Mouse (Mus musculus) liver, embryonic 14.5 days (tissue): ENCODE measurements around the gene Gm45713. TPM values are rescaled to one million over a fixed set of nuclear protein-coding genes. Genes with fewer than 3 reads are reported as not detected.

Source experiments
- ATAC-seq: fragments of 200-750 bp; cut with Nextera tagmentation; 2 replicates; pipeline ENCODE4 v1.8.0; 2017; ENCODE audit warnings: moderate number of reproducible peaks, mild to moderate bottlenecking, moderate library complexity; ENCODE audit not compliant: insufficient read depth
- DNase-seq, 3 experiments: peaks; one replicate each; pipeline ENCODE4 v3.0.0-alpha.2; 2012 to 2013; ENCODE audit warnings: low read depth in 3 of 3, low spot score in 3 of 3
- H3K27ac ChIP-seq: fragments of 300-500 bp; sonication (generic); 2 replicates; pipeline ENCODE4 v1.5.1; 2014; ENCODE audit warnings: moderate library complexity, mild to moderate bottlenecking, control low read depth, inconsistent platforms
- H3K27me3 ChIP-seq: fragments of 300-500 bp; sonication (generic); 2 replicates; pipeline ENCODE4 v1.6.1; 2014; ENCODE audit warnings: mild to moderate bottlenecking, low read length, moderate library complexity; ENCODE audit not compliant: control insufficient read depth, insufficient read depth
- H3K36me3 ChIP-seq: fragments of 300-500 bp; sonication (generic); replicated peaks from 2 replicates; pipeline ENCODE4 v1.6.1; 2014; ENCODE audit warnings: low read depth; ENCODE audit not compliant: control insufficient read depth, insufficient read depth
- H3K4me1 ChIP-seq, 2 experiments: fragments of 200-500 bp in 1 of 2; fragments of 300-500 bp in 1 of 2; sonication (generic) in 1 of 2; replicated peaks; 2 replicates each; pipeline ENCODE4 v1.6.1; 2012 to 2014; ENCODE audit warnings: antibody characterized with exemption in 1 of 2, inconsistent platforms in 1 of 2, low read length in 1 of 2; ENCODE audit not compliant: control insufficient read depth in 2 of 2, insufficient read depth in 2 of 2
- H3K4me2 ChIP-seq: fragments of 300-500 bp; sonication (generic); 2 replicates; pipeline ENCODE4 v1.6.1; 2014; ENCODE audit warnings: low read depth, mild to moderate bottlenecking, control low read depth, moderate library complexity
- H3K4me3 ChIP-seq, 2 experiments: fragments of 200-500 bp in 1 of 2; fragments of 300-500 bp in 1 of 2; sonication (generic) in 1 of 2; 2 replicates each; pipeline ENCODE4 v1.5.1; 2012 to 2014; ENCODE audit warnings: low read depth in 2 of 2, low read length in 2 of 2, mild to moderate bottlenecking in 2 of 2, control low read depth in 1 of 2, inconsistent platforms in 1 of 2, moderate library complexity in 1 of 2; ENCODE audit not compliant: insufficient read depth in 1 of 2
- H3K9ac ChIP-seq: fragments of 300-500 bp; sonication (generic); replicated peaks from 2 replicates; pipeline ENCODE4 v1.6.1; 2014; ENCODE audit warnings: mild to moderate bottlenecking, control low read depth, moderate library complexity
- H3K9me3 ChIP-seq: fragments of 300-500 bp; sonication (generic); 2 replicates; pipeline ENCODE4 v1.6.1; 2016; ENCODE audit warnings: low read length, mixed read lengths; ENCODE audit not compliant: control insufficient read depth
- CTCF ChIP-seq: IDR thresholded peaks from 2 replicates; pipeline ENCODE4 v1.5.1; 2016; ENCODE audit warnings: antibody characterized with exemption, low read depth, control low read depth
- EP300 ChIP-seq: IDR thresholded peaks from 2 replicates; pipeline ENCODE4 v1.6.1; 2016; ENCODE audit warnings: antibody characterized with exemption, low read depth
- WGBS: fragments of 180-500 bp; shearing (Covaris S2); extraction: QIAGEN DNeasy Blood & Tissue Kit; methylation state at CpG from one replicate; pipeline ENCODE4 v1.1.7; 2014; ENCODE audit not compliant: insufficient replicate concordance; 5-methylcytosine and 5-hydroxymethylcytosine counted together
- microRNA counts: library from miRNA; unstranded; fragments of <30 nt; microRNA quantifications from one replicate; lab custom pipeline; 2016
- microRNA-seq: library from miRNA; unstranded; fragments of <30 nt; microRNA quantifications from one replicate; pipeline ENCODE4, GENCODE M21; 2016
- polyA plus RNA-seq, 2 experiments: library from polyadenylated mRNA; depleted of rRNA in 1 of 2; stranded (reverse) in 1 of 2; unstranded in 1 of 2; fragments of >200 nt; fragmentation: Nextera tagmentation in 1 of 2; extraction: Ambion mirVana in 1 of 2; gene quantifications; 2 replicates each; pipeline versions ENCODE4 v1.2.1 to v1.2.3; 2012 to 2014

Gene Gm45713
- polyA plus RNA-seq, 2 experiments, result 0.63 TPM; not detected in 1

DNA sequence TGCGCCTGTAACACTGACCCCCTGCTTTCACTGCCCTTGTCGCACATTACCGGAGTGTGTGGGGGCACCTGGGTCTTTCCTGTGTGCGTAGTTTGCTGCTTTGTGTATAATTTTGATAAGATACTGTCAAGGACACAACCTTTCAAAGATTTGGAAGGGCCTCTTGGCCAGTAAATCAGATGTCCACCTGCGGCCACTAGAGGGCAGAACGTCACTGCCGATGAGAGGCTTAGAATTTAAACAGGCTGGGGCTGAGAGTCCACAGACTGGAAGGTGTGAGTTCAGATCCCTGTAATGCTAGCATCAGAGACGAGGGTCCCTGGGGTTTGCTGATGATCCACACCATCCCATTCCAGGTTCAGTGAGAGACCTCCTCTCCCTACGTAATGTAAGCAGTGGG lies 57.5 kb downstream of the Gm45713 start:
- ATAC-seq (0 out of 2 replicates have a peak, but pooled peaks have one; percentile 7), DNase-seq (peak in 1 of 3 experiments; percentile 56)
- Histone ChIP-seq H3K27ac (no peak overlapping the region), H3K4me3 (no peak overlapping the region), H3K4me1 (peaks cover 3 to 12% of the 10 kb centered on the region in 2 experiments; a peak in 3 of 4 replicates), H3K4me2 (no peak overlapping the region), H3K9me3 (no peaks in the 10 kb centered on the region), H3K9ac (no peak overlapping the region), H3K36me3 (peaks cover 7% of the 10 kb centered on the region; the same call in 1 of the 2 replicates), H3K27me3 (no peaks in the 10 kb centered on the region)
- TF ChIP-seq EP300 (no peak), CTCF (peak; percentile 94)
- 20% methylated on average over 9 of the region's 9 CpGs for WGBS

DNA sequence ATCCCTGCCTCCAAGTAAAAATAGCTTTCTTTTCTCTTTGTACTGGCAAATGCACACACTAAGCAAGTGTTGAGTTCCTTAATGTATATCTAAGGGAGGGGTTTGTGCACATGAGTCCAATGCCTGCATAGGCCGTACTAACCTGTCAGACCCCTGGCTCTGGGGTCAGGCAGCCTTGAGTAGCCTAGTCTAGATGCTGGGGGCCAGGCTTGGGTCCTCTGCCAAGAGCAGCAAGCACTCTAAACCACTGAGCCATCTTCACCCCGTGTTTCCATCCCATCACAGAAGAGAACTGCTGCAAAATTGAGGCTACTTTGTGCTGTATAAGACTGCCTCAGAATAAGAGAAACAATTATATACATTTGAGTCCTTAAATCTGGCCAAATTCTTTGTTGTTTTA lies 58.2 kb downstream of the Gm45713 start:
- Histone ChIP-seq H3K4me2 (no peak overlapping the region), H3K4me1 (peaks cover 2 to 12% of the 10 kb centered on the region in 2 experiments; a peak in 3 of 4 replicates), H3K27ac (no peak overlapping the region), H3K27me3 (no peaks in the 10 kb centered on the region), H3K9ac (no peak overlapping the region), H3K36me3 (peaks cover 7% of the 10 kb centered on the region; the same call in 1 of the 2 replicates), H3K9me3 (no peaks in the 10 kb centered on the region), H3K4me3 (no peak overlapping the region)
- no peak for ATAC-seq
- 91% methylated on average over 2 of the region's 2 CpGs for WGBS
- no peak for DNase-seq
- TF ChIP-seq EP300 (no peak), CTCF (no peak)

- WGBS, result 77% methylated on average over 14 of the region's 14 CpGs
- H3K4me2 ChIP-seq, result no peak overlapping the region
- H3K4me1 ChIP-seq, result peaks cover 0 to 8% of the 10 kb centered on the region in 2 experiments; a peak in 2 of 4 replicates
- no peak overlapping the region for H3K9ac ChIP-seq
- H3K4me3 ChIP-seq, result no peak overlapping the region
- TF ChIP-seq EP300 (no peak), CTCF (no peak)
- no peak for ATAC-seq
- peaks cover 7% of the 10 kb centered on the region; the same call in 1 of the 2 replicates for H3K36me3 ChIP-seq
- no peak for DNase-seq
- H3K27ac ChIP-seq, result no peak overlapping the region
- no peaks in the 10 kb centered on the region for H3K27me3 ChIP-seq
- no peaks in the 10 kb centered on the region for H3K9me3 ChIP-seq
Observed at GRCm38 (mm10) chr7:45077322-45077721, 58.7 kb downstream of the Gm45713 start.

DNA sequence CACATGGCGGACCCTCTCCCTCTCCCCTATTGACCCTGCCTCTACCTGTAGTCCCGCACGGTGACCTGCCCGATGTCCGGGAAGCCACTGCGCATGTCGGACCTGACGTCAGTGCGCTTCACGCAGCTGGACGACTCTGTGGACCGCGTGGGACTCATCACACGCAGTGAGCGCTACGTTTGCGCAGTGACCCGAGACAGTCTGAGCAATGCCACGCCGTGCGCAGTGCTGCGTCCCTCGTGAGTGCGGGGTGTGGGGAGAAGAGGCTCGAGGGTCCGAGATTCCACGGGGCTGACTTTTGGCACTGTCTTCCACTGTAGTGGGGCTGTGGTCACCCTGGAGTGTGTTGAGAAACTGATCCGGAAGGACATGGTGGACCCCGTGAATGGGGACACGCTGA lies 59.5 kb downstream of the Gm45713 start:
- ATAC-seq, result no peak
- whole genome bisulfite sequencing, result 87% methylated on average over 30 of the region's 30 CpGs
- H3K4me2 ChIP-seq, result no peak overlapping the region
- H3K36me3 ChIP-seq, result peaks cover 7% of the 10 kb centered on the region; the same call in 1 of the 2 replicates
- no peak for TF ChIP-seq CTCF
- no peak for TF ChIP-seq EP300
- H3K9ac ChIP-seq, result no peak overlapping the region
- DNase-seq, result no peak
- no peak overlapping the region for H3K4me3 ChIP-seq
- no peaks in the 10 kb centered on the region for H3K9me3 ChIP-seq
- H3K4me1 ChIP-seq, result peaks cover 0 to 6% of the 10 kb centered on the region in 2 experiments; a peak in 2 of 4 replicates
- no peaks in the 10 kb centered on the region for H3K27me3 ChIP-seq
- no peak overlapping the region for H3K27ac ChIP-seq

MicroRNAs encoded within 50 kb of the gene (microRNA counts, 519-probe panel; counts per million panel counts)
- 69.9 counts per million for microRNA mmu-miR-150 (lab: Ali Mortazavi, UCI)

Small RNA genes within 50 kb of the gene (microRNA-seq; reads per million reads assigned to microRNA genes)
- gene Mir150 (34.2 reads per million, percentile 37 among the genes with 10 or more reads in this experiment), gene Mir5121 (65.5 reads per million, percentile 43 among the genes with 10 or more reads in this experiment), gene Mir7055 (not detected)

Other genes with a start within 250 kb of the Gm45713 start
Only the 30 nearest of the 33 such genes appear.
- gene Ap2a1, start 206.7 kb downstream of the Gm45713 start, polyA plus RNA-seq (2012; rRNA removed), result 62.2 and 67.6 TPM in 2 replicates
- 69.6 and 74.2 TPM in 2 replicates for gene Ap2a1, start 206.7 kb downstream of the Gm45713 start, polyA plus RNA-seq (2014; fragmentation: Nextera tagmentation; extraction: Ambion mirVana)
- gene Tsks, start 193.0 kb downstream of the Gm45713 start, polyA plus RNA-seq (2012; rRNA removed), result 0.07 and 0.22 TPM in 2 replicates
- gene Tsks, start 193.0 kb downstream of the Gm45713 start, polyA plus RNA-seq (2014; fragmentation: Nextera tagmentation; extraction: Ambion mirVana), result 0.05 TPM in 1 of 2 replicates, not detected in the other
- 2.5 and 3.0 TPM in 2 replicates for gene Cpt1c, start 161.4 kb downstream of the Gm45713 start, polyA plus RNA-seq (2012; rRNA removed)
- gene Cpt1c, start 161.4 kb downstream of the Gm45713 start, polyA plus RNA-seq (2014; fragmentation: Nextera tagmentation; extraction: Ambion mirVana), result 0.80 and 1.3 TPM in 2 replicates
- gene Prmt1, start 149.7 kb downstream of the Gm45713 start, polyA plus RNA-seq (2012; rRNA removed), result 168 and 174 TPM in 2 replicates
- gene Prmt1, start 149.7 kb downstream of the Gm45713 start, polyA plus RNA-seq (2014; fragmentation: Nextera tagmentation; extraction: Ambion mirVana), result 50.4 and 51.2 TPM in 2 replicates
- 40.3 and 41.0 TPM in 2 replicates for gene Irf3, start 138.6 kb downstream of the Gm45713 start, polyA plus RNA-seq (2012; rRNA removed)
- gene Irf3, start 138.6 kb downstream of the Gm45713 start, polyA plus RNA-seq (2014; fragmentation: Nextera tagmentation; extraction: Ambion mirVana), result 28.0 and 32.1 TPM in 2 replicates
- gene Bcl2l12, start 137.5 kb downstream of the Gm45713 start, polyA plus RNA-seq (2012; rRNA removed), result 11.4 and 14.4 TPM in 2 replicates
- gene Bcl2l12, start 137.5 kb downstream of the Gm45713 start, polyA plus RNA-seq (2014; fragmentation: Nextera tagmentation; extraction: Ambion mirVana), result 11.7 and 11.9 TPM in 2 replicates
- gene Scaf1, start 119.9 kb downstream of the Gm45713 start, polyA plus RNA-seq (2012; rRNA removed), result 16.2 and 16.9 TPM in 2 replicates
- 11.0 and 14.5 TPM in 2 replicates for gene Scaf1, start 119.9 kb downstream of the Gm45713 start, polyA plus RNA-seq (2014; fragmentation: Nextera tagmentation; extraction: Ambion mirVana)
- gene Rras, start 118.3 kb downstream of the Gm45713 start, polyA plus RNA-seq (2012; rRNA removed), result 16.3 and 19.7 TPM in 2 replicates
- gene Rras, start 118.3 kb downstream of the Gm45713 start, polyA plus RNA-seq (2014; fragmentation: Nextera tagmentation; extraction: Ambion mirVana), result 15.4 and 20.6 TPM in 2 replicates
- 1.8 and 2.6 TPM in 2 replicates for gene Prr12, start 83.3 kb downstream of the Gm45713 start, polyA plus RNA-seq (2012; rRNA removed)
- 1.9 and 2.2 TPM in 2 replicates for gene Prr12, start 83.3 kb downstream of the Gm45713 start, polyA plus RNA-seq (2014; fragmentation: Nextera tagmentation; extraction: Ambion mirVana)
- gene Nosip, start 73.8 kb downstream of the Gm45713 start, polyA plus RNA-seq (2012; rRNA removed), result 24.5 and 26.4 TPM in 2 replicates
- 23.1 and 27.4 TPM in 2 replicates for gene Nosip, start 73.8 kb downstream of the Gm45713 start, polyA plus RNA-seq (2014; fragmentation: Nextera tagmentation; extraction: Ambion mirVana)
- 8.5 and 10.1 TPM in 2 replicates for gene Prrg2, start 73.6 kb downstream of the Gm45713 start, polyA plus RNA-seq (2012; rRNA removed)
- 6.2 and 7.3 TPM in 2 replicates for gene Prrg2, start 73.6 kb downstream of the Gm45713 start, polyA plus RNA-seq (2014; fragmentation: Nextera tagmentation; extraction: Ambion mirVana)
- gene Rcn3, start 44.0 kb downstream of the Gm45713 start, polyA plus RNA-seq (2012; rRNA removed), result 20.1 and 20.6 TPM in 2 replicates
- gene Rcn3, start 44.0 kb downstream of the Gm45713 start, polyA plus RNA-seq (2014; fragmentation: Nextera tagmentation; extraction: Ambion mirVana), result 19.2 and 21.5 TPM in 2 replicates
- gene Fcgrt, start 32.4 kb downstream of the Gm45713 start, polyA plus RNA-seq (2012; rRNA removed), result 14.9 and 16.3 TPM in 2 replicates
- gene Fcgrt, start 32.4 kb downstream of the Gm45713 start, polyA plus RNA-seq (2014; fragmentation: Nextera tagmentation; extraction: Ambion mirVana), result 35.5 and 35.6 TPM in 2 replicates
- gene Rps11, start 11.8 kb downstream of the Gm45713 start, polyA plus RNA-seq (2012; rRNA removed), result 309 and 366 TPM in 2 replicates
- gene Rps11, start 11.8 kb downstream of the Gm45713 start, polyA plus RNA-seq (2014; fragmentation: Nextera tagmentation; extraction: Ambion mirVana), result 989 and 1,016 TPM in 2 replicates
- gene Rpl13a, start 7.5 kb downstream of the Gm45713 start, polyA plus RNA-seq (2012; rRNA removed), result 534 and 909 TPM in 2 replicates
- 992 and 1,027 TPM in 2 replicates for gene Rpl13a, start 7.5 kb downstream of the Gm45713 start, polyA plus RNA-seq (2014; fragmentation: Nextera tagmentation; extraction: Ambion mirVana)
- gene Flt3l, start 201 bp upstream of the Gm45713 start, polyA plus RNA-seq (2012; rRNA removed), result 12.1 and 13.4 TPM in 2 replicates
- gene Flt3l, start 201 bp upstream of the Gm45713 start, polyA plus RNA-seq (2014; fragmentation: Nextera tagmentation; extraction: Ambion mirVana), result 3.9 and 5.5 TPM in 2 replicates
- 38.3 and 43.3 TPM in 2 replicates for gene Pih1d1, start 18.1 kb upstream of the Gm45713 start, polyA plus RNA-seq (2012; rRNA removed)
- gene Pih1d1, start 18.1 kb upstream of the Gm45713 start, polyA plus RNA-seq (2014; fragmentation: Nextera tagmentation; extraction: Ambion mirVana), result 44.3 and 45.8 TPM in 2 replicates
- gene Aldh16a1, start 18.4 kb upstream of the Gm45713 start, polyA plus RNA-seq (2012; rRNA removed), result 17.9 and 19.8 TPM in 2 replicates
- gene Aldh16a1, start 18.4 kb upstream of the Gm45713 start, polyA plus RNA-seq (2014; fragmentation: Nextera tagmentation; extraction: Ambion mirVana), result 20.9 and 23.1 TPM in 2 replicates
- 0.01 TPM in 2 replicates for gene Slc17a7, start 27.7 kb upstream of the Gm45713 start, polyA plus RNA-seq (2012; rRNA removed)
- not detected in 2 replicates for gene Slc17a7, start 27.7 kb upstream of the Gm45713 start, polyA plus RNA-seq (2014; fragmentation: Nextera tagmentation; extraction: Ambion mirVana)
- gene Gfy, start 43.3 kb upstream of the Gm45713 start, polyA plus RNA-seq (2012; rRNA removed), result 0.02 TPM in 1 of 2 replicates, not detected in the other
- gene Gfy, start 43.3 kb upstream of the Gm45713 start, polyA plus RNA-seq (2014; fragmentation: Nextera tagmentation; extraction: Ambion mirVana), result not detected in 2 replicates
- gene Pth2, start 44.8 kb upstream of the Gm45713 start, polyA plus RNA-seq (2012; rRNA removed), result not detected in 2 replicates
- gene Pth2, start 44.8 kb upstream of the Gm45713 start, polyA plus RNA-seq (2014; fragmentation: Nextera tagmentation; extraction: Ambion mirVana), result not detected in 2 replicates
- 0.02 and 0.08 TPM in 2 replicates for gene Ccdc155, start 68.7 kb upstream of the Gm45713 start, polyA plus RNA-seq (2012; rRNA removed)
- not detected in 2 replicates for gene Ccdc155, start 68.7 kb upstream of the Gm45713 start, polyA plus RNA-seq (2014; fragmentation: Nextera tagmentation; extraction: Ambion mirVana)
- 1.1 and 1.5 TPM in 2 replicates for gene Dkkl1, start 75.9 kb upstream of the Gm45713 start, polyA plus RNA-seq (2012; rRNA removed)
- gene Dkkl1, start 75.9 kb upstream of the Gm45713 start, polyA plus RNA-seq (2014; fragmentation: Nextera tagmentation; extraction: Ambion mirVana), result 2.1 and 2.6 TPM in 2 replicates
- 7.9 and 10.0 TPM in 2 replicates for gene Tead2, start 79.5 kb upstream of the Gm45713 start, polyA plus RNA-seq (2012; rRNA removed)
- gene Tead2, start 79.5 kb upstream of the Gm45713 start, polyA plus RNA-seq (2014; fragmentation: Nextera tagmentation; extraction: Ambion mirVana), result 4.1 and 4.5 TPM in 2 replicates
- 10.5 and 12.8 TPM in 2 replicates for gene Cd37, start 102.9 kb upstream of the Gm45713 start, polyA plus RNA-seq (2012; rRNA removed)
- gene Cd37, start 102.9 kb upstream of the Gm45713 start, polyA plus RNA-seq (2014; fragmentation: Nextera tagmentation; extraction: Ambion mirVana), result 9.0 and 9.1 TPM in 2 replicates
- 0.03 TPM in 1 of 2 replicates, not detected in the other for gene Slc6a16, start 104.9 kb upstream of the Gm45713 start, polyA plus RNA-seq (2012; rRNA removed)
- gene Slc6a16, start 104.9 kb upstream of the Gm45713 start, polyA plus RNA-seq (2014; fragmentation: Nextera tagmentation; extraction: Ambion mirVana), result not detected in 2 replicates
- not detected in 2 replicates for gene Slc6a21, start 141.3 kb upstream of the Gm45713 start, polyA plus RNA-seq (2012; rRNA removed)
- gene Slc6a21, start 141.3 kb upstream of the Gm45713 start, polyA plus RNA-seq (2014; fragmentation: Nextera tagmentation; extraction: Ambion mirVana), result not detected in 2 replicates
- 0.70 and 0.87 TPM in 2 replicates for gene Trpm4, start 197.5 kb upstream of the Gm45713 start, polyA plus RNA-seq (2012; rRNA removed)
- 0.43 and 0.60 TPM in 2 replicates for gene Trpm4, start 197.5 kb upstream of the Gm45713 start, polyA plus RNA-seq (2014; fragmentation: Nextera tagmentation; extraction: Ambion mirVana)
- 0.02 and 0.07 TPM in 2 replicates for gene Hrc, start 199.1 kb upstream of the Gm45713 start, polyA plus RNA-seq (2012; rRNA removed)
- gene Hrc, start 199.1 kb upstream of the Gm45713 start, polyA plus RNA-seq (2014; fragmentation: Nextera tagmentation; extraction: Ambion mirVana), result not detected in 2 replicates
- gene Ppfia3, start 230.8 kb upstream of the Gm45713 start, polyA plus RNA-seq (2012; rRNA removed), result 0.21 and 0.22 TPM in 2 replicates
- 0.25 TPM in 1 of 2 replicates, not detected in the other for gene Ppfia3, start 230.8 kb upstream of the Gm45713 start, polyA plus RNA-seq (2014; fragmentation: Nextera tagmentation; extraction: Ambion mirVana)